Mouse (Mus musculus) C3H10T1/2 (cell line): Measurements from ENCODE around the gene RPS10-NUDT3. TPM values are rescaled to one million over a fixed set of nuclear protein-coding genes. Genes with fewer than 3 reads are reported as not detected.

ENCODE experiments used
- polyA plus RNA-seq, 2 experiments: library from polyadenylated mRNA; unstranded; fragments of >200 nt; fragmentation: generic; extraction: Trizol; gene quantifications; one replicate each; pipeline ENCODE4 v1.2.1; 2012; ENCODE audit warnings: missing spikeins in 2 of 2

RPS10-NUDT3 gene
- polyA plus RNA-seq, result not detected

GRCm38 (mm10) chr17:27634871-27635574 lies at the start of gene RPS10-NUDT3:
RPS10-NUDT3 (minus strand) TSS chr17:27635222.

GRCm38 (mm10) chr17:27655089-27656010 lies 20.3 kb upstream of the RPS10-NUDT3 start, which contains the start of gene Pacsin1:
Pacsin1 (plus strand) TSS chr17:27655509.

GRCm38 (mm10) chr17:27636132-27637020 lies 1.4 kb upstream of the RPS10-NUDT3 start, which contains the start of gene Rps10:
Rps10 (minus strand) TSS chr17:27636669.

GRCm38 (mm10) chr17:27623360-27624326 lies 11.4 kb downstream of the RPS10-NUDT3 start, which contains the start of gene Nudt3:
Nudt3 (minus strand) TSS chr17:27623495.

GRCm38 (mm10) chr17:27565163-27565941 lies 69.7 kb downstream of the RPS10-NUDT3 start, which contains the start of gene AI413582:
AI413582 (minus strand) TSS chr17:27565756.

GRCm38 (mm10) chr17:27556315-27557011 lies 78.6 kb downstream of the RPS10-NUDT3 start, which contains the start of gene Hmga1:
Hmga1 (plus strand) TSS chr17:27556497.

Other genes with a start within 250 kb of the RPS10-NUDT3 start
- under 1 TPM in 1 of 2 experiments, not detected in 1; 0.01 TPM for gene Grm4, start 113.8 kb downstream of the RPS10-NUDT3 start, polyA plus RNA-seq
- gene Hmga1, start 78.7 kb downstream of the RPS10-NUDT3 start, polyA plus RNA-seq, result 100 to 1,000 TPM in 1 of 2 experiments, 10 to 100 TPM in 1; 34.8 to 687 TPM
- 10 to 100 TPM; 39.7 to 77.1 TPM for gene AI413582, start 69.5 kb downstream of the RPS10-NUDT3 start, polyA plus RNA-seq
- gene Nudt3, start 11.7 kb downstream of the RPS10-NUDT3 start, polyA plus RNA-seq, result 100 to 1,000 TPM in 1 of 2 experiments, 10 to 100 TPM in 1; 98.8 to 115 TPM
- gene Rps10, start 1.4 kb upstream of the RPS10-NUDT3 start, polyA plus RNA-seq, result 1,000 to 10,000 TPM; 5,609 to 9,497 TPM
- gene Pacsin1, start 20.3 kb upstream of the RPS10-NUDT3 start, polyA plus RNA-seq, result under 1 TPM in 1 of 2 experiments, not detected in 1; 0.14 TPM
- gene Spdef, start 93.7 kb upstream of the RPS10-NUDT3 start, polyA plus RNA-seq, result under 1 TPM; 0.08 to 0.18 TPM
- gene D17Wsu92e, start 185.4 kb upstream of the RPS10-NUDT3 start, polyA plus RNA-seq, result 10 to 100 TPM; 39.4 to 78.3 TPM
- gene Snrpc, start 202.9 kb upstream of the RPS10-NUDT3 start, polyA plus RNA-seq, result 100 to 1,000 TPM; 342 to 372 TPM
- 1 to 10 TPM; 1.7 to 4.1 TPM for gene Uhrf1bp1, start 221.2 kb upstream of the RPS10-NUDT3 start, polyA plus RNA-seq